Mouse (Mus musculus) neural tube, embryonic 13.5 days (tissue): Measurements from ENCODE around the gene Dst. TPM values are rescaled to one million over a fixed set of nuclear protein-coding genes. Genes with fewer than 3 reads are reported as not detected.

Experiments used
- ATAC-seq: fragments of 200-750 bp; cut with Nextera tagmentation; 2 replicates; pipeline ENCODE4 v1.8.0; 2017; ENCODE audit warnings: low read depth, mild to moderate bottlenecking, moderate TSS enrichment, moderate library complexity
- H3K27ac ChIP-seq: fragments of 300-500 bp; sonication (generic); replicated peaks from 2 replicates; pipeline ENCODE4 v1.5.1; 2015; ENCODE audit warnings: moderate library complexity, mild to moderate bottlenecking, inconsistent platforms
- H3K27me3 ChIP-seq: fragments of 300-500 bp; sonication (generic); 2 replicates; pipeline ENCODE4 v1.6.1; 2015; ENCODE audit warnings: mild to moderate bottlenecking, inconsistent platforms
- H3K36me3 ChIP-seq: fragments of 300-500 bp; sonication (generic); 2 replicates; pipeline ENCODE4 v1.6.1; 2015; ENCODE audit warnings: mild to moderate bottlenecking, inconsistent platforms
- H3K4me1 ChIP-seq: fragments of 300-500 bp; sonication (generic); replicated peaks from 2 replicates; pipeline ENCODE4 v1.6.1; 2015; ENCODE audit warnings: inconsistent platforms
- H3K4me2 ChIP-seq: fragments of 300-500 bp; sonication (generic); 2 replicates; pipeline ENCODE4 v1.6.1; 2015; ENCODE audit warnings: inconsistent platforms, mild to moderate bottlenecking, moderate library complexity
- H3K4me3 ChIP-seq: fragments of 300-500 bp; sonication (generic); 2 replicates; pipeline ENCODE4 v1.5.1; 2015; ENCODE audit warnings: mild to moderate bottlenecking, inconsistent platforms
- H3K9ac ChIP-seq: fragments of 300-500 bp; sonication (generic); 2 replicates; pipeline ENCODE4 v1.6.1; 2015; ENCODE audit warnings: moderate library complexity, mild to moderate bottlenecking, inconsistent platforms
- H3K9me3 ChIP-seq: fragments of 300-500 bp; sonication (generic); 2 replicates; pipeline ENCODE4 v1.6.1; 2016; ENCODE audit warnings: inconsistent platforms
- WGBS: fragments of 180-500 bp; shearing (Covaris S2); methylation state at CpG from one replicate; pipeline ENCODE4 v1.1.7; 2015; 5-methylcytosine and 5-hydroxymethylcytosine counted together
- polyA plus RNA-seq: library from polyadenylated mRNA; unstranded; fragments of >200 nt; fragmentation: Nextera tagmentation; extraction: Ambion mirVana; gene quantifications from 2 replicates; pipeline ENCODE4 v1.2.1, GENCODE M21; 2015

Dst gene
- polyA plus RNA-seq, 1 experiment from 2014 or later = 44.4 TPM

DNA sequence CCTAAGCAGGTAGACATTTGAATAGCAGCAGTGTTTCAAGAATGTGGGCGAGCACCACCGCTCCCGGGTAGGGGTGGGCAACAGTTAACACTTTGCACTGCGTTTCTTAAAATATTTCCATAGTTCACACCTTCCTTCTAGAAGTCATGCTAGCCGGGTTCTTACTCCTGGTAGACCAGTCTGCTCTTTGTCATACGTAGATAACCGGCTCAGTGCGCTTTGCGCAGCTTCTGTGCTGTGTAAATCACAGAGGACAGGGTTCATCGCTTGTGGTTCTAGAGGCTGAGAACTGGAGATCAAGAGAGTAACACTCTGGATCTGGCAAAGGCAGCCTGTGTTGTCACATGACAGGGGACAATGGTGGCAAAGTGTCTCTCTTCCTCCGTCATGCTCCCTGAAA, 208.4 kb downstream of the Dst start:
- Histone ChIP-seq H3K4me2 (no peak overlapping the region), H3K27me3 (no peaks in the 10 kb centered on the region), H3K9ac (no peak overlapping the region), H3K36me3 (peaks cover 10% of the 10 kb centered on the region), H3K9me3 (no peaks in the 10 kb centered on the region), H3K4me1 (peaks cover 15% of the 10 kb centered on the region), H3K27ac (no peak overlapping the region), H3K4me3 (no peak overlapping the region)
- no peak for ATAC-seq
- WGBS = 83% methylated on average over 11 of the region's 11 CpGs

DNA sequence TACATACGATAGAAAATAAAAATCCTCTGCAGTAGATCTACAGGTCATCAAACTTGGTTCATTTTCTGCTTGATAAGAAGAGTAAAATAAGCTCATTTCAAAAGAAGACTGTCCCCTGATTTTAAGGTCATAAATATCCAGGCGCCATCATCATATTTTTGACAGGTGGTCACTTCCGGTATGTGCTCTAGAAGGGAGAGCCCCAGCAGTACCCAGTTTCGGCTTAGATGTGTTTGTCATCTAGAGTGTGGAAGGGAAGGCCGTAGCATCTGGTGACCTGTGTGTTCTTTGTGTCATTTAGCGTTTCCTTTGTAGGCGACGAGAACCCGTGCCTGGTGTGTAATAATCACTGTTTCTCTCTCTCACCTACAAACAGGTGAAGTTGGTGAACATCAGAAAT, 209.0 kb downstream of the Dst start:
- H3K4me2 ChIP-seq = no peak overlapping the region

DNA sequence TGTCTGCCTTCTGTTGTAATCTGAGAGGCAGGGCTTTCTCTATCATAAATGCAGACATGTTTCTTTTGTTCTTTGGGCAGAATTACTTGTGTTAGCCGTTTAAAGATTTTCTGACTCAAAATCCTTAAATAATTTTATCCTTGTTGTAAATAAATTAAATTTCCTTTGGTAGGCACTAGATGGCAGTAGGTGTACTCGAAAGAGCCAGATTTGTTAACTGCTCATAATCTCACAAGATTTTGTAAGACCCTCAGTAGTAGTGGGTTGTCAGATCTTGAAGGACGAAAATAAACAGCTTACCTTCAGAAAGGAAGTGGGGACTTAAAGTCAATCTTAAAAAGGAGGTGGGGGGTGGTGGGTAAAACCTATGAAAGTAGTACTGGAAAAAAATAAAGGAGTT, 209.7 kb downstream of the Dst start:
- H3K36me3 ChIP-seq = peaks cover 10% of the 10 kb centered on the region
- 59% methylated on average over 3 of the region's 3 CpGs for WGBS
- no peak overlapping the region for H3K9ac ChIP-seq
- no peak overlapping the region for H3K4me3 ChIP-seq
- H3K4me1 ChIP-seq = peaks cover 22% of the 10 kb centered on the region
- ATAC-seq = no peak
- no peak overlapping the region for H3K27ac ChIP-seq
- H3K27me3 ChIP-seq = no peaks in the 10 kb centered on the region
- no peak overlapping the region for H3K4me2 ChIP-seq
- no peaks in the 10 kb centered on the region for H3K9me3 ChIP-seq

More for the DNA sequence above, 209.0 kb downstream of the Dst start:
- H3K36me3 ChIP-seq = peaks cover 10% of the 10 kb centered on the region
- H3K4me1 ChIP-seq = peaks cover 20% of the 10 kb centered on the region
- ATAC-seq = no peak
- H3K9ac ChIP-seq = no peak overlapping the region
- 90% methylated on average over 9 of the region's 9 CpGs for WGBS
- H3K27ac ChIP-seq = no peak overlapping the region
- H3K27me3 ChIP-seq = no peaks in the 10 kb centered on the region
- no peak overlapping the region for H3K4me3 ChIP-seq
- H3K9me3 ChIP-seq = no peaks in the 10 kb centered on the region

DNA sequence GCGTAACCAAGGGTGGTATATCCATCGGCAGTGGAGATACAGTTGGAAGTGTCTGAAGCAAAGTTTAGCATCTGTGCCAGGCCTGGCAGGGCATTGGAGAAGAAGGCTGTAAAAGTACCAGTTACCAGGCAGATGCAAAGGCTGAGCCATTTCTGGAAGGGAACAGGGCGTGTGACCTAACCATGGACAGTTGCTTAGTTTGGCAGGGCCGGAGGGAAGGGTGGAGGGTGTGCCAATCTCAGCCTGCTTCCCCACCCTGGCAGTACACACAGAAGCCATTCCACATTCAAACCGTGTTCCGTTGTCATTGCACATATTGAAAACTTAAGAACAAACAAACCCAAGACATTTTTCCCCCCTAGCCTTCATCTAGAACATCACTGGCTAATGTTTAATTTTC, 212.0 kb downstream of the Dst start:
- no peak overlapping the region for H3K9ac ChIP-seq

DNA sequence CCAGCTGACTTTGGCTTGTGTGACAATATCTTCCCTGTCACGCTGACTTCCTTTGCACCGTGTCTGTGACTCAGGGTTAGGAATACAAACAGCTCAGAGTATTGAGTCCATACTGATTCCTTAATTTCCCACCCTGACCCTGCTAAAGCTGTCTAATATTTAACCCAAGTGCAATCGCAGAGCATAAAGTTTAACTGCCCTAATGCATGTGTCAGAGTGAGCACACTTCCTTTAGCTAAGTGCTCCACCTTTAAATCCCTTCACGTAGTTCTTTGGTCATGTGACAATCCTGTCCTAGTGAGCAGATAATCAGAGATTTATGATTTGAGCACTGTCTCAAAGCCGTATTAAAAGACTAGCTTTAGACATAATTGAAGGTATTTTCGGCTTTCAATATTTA, 212.6 kb downstream of the Dst start:
- H3K4me2 ChIP-seq = 0 out of 2 replicates have a peak overlapping the region, but pooled peaks have one; percentile 26
- no peaks in the 10 kb centered on the region for H3K9me3 ChIP-seq
- no peak overlapping the region for H3K9ac ChIP-seq
- no peaks in the 10 kb centered on the region for H3K36me3 ChIP-seq
- H3K27me3 ChIP-seq = no peaks in the 10 kb centered on the region
- H3K27ac ChIP-seq = no peak overlapping the region
- H3K4me3 ChIP-seq = no peak overlapping the region
- H3K4me1 ChIP-seq = peaks cover 29% of the 10 kb centered on the region
- ATAC-seq = no peak
- 52% methylated on average over 6 of the region's 6 CpGs for WGBS

More for the DNA sequence above, 212.0 kb downstream of the Dst start:
- Histone ChIP-seq H3K4me2 (no peak overlapping the region), H3K36me3 (no peaks in the 10 kb centered on the region), H3K9me3 (no peaks in the 10 kb centered on the region), H3K4me1 (peaks cover 29% of the 10 kb centered on the region), H3K4me3 (no peak overlapping the region), H3K27ac (no peak overlapping the region), H3K27me3 (no peaks in the 10 kb centered on the region)
- 87% methylated on average over 6 of the region's 6 CpGs for WGBS
- no peak for ATAC-seq

DNA sequence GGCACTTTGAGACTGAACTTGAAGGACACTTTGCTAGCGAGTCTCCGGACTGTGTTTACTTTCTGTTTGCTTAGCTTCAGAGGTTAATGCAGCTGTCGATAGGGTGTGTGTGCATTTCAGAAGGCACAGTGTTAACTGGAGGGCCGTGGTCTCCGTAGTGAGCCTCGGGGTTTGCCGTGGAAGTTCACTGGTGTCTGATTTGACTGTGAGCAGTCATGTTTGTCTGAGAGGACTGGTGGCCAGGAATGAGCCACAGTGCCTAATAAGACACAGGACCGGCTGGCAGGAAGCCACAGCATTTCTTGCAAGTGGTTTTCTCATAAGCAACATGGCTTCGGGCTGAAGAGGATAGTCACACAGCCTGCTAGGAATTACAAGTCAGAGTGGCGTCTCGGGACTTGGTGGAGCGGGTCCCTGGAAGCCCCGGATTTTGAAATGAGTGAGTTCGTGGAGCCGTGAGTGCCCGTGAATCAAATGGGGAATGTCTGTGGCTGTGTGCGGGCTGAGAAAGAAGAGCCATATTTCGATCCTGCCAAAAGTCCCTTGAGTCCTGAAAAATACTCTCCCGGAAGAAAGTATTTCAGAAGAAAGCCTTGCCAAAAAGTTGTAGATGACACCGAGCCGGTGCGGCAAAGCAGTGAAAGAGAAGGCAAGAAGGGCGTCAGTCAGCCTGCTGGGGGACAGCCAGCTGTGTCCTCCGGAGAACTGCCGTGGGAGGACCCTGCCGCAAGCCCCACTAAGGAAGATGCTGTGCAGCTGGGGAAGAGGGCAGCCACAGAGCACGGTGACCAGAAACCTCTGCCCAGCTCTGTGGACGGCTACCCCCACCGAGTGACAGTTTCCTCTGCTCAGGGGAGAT, 213.4 kb downstream of the Dst start:
- H3K9me3 ChIP-seq = no peaks in the 10 kb centered on the region
- peaks cover 29% of the 10 kb centered on the region for H3K4me1 ChIP-seq
- peak overlapping the region; percentile 34 for H3K27ac ChIP-seq
- H3K9ac ChIP-seq = no peak overlapping the region
- ATAC-seq = 0 out of 2 replicates have a peak, but pooled peaks have one; percentile 47
- H3K36me3 ChIP-seq = no peaks in the 10 kb centered on the region
- peak overlapping the region; percentile 26 for H3K4me2 ChIP-seq
- 0 out of 2 replicates have a peak overlapping the region, but pooled peaks have one; percentile 0 for H3K4me3 ChIP-seq
- WGBS = 65% methylated on average over 29 of the region's 29 CpGs
- H3K27me3 ChIP-seq = no peaks in the 10 kb centered on the region

DNA sequence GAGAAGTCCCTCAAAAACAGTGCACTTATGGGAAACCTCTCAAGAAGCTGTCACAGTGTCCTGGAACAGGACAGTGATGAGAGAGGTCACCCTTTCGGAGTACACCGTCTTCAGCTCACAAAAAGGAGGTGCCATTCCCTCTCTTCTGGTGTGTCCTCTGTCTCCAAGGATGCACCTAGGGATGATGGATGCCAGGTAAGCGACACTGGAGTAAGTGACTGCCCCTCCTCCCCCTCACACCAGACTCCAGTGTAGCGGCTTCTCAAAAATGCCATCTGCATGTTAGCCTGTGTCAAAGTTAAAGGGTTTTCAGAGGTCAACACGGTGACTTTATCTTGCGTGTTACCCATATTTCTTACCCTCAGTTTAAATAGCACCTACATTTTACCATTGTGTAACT, 214.2 kb downstream of the Dst start:
- Histone ChIP-seq H3K36me3 (no peaks in the 10 kb centered on the region), H3K27me3 (no peaks in the 10 kb centered on the region), H3K9ac (no peak overlapping the region), H3K9me3 (no peaks in the 10 kb centered on the region), H3K27ac (no peak overlapping the region; the same call in 1 of the 2 replicates), H3K4me1 (peaks cover 29% of the 10 kb centered on the region), H3K4me3 (no peak overlapping the region), H3K4me2 (no peak overlapping the region)
- 93% methylated on average over 6 of the region's 6 CpGs for WGBS
- ATAC-seq = no peak

DNA sequence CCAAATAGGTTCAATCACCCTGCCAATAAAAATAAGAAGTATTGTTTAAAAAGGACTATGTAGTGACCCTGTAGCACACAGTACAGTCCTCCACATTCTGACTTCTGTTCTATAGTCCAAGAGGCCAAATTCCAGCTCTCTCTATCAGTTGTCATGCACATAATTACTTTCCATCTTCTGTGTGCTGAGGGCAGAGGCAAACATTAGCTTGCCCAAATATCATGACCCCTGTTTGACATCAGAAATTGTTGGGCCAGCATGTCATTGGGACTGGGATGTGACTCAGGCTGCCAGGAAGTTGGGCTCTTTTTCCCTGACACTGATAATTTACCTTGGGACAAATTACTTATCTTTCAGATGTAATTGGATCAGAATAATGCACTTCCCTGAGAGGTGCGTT, 214.9 kb downstream of the Dst start:
- no peak for ATAC-seq
- Histone ChIP-seq H3K4me3 (no peak overlapping the region), H3K4me1 (peaks cover 29% of the 10 kb centered on the region), H3K9ac (no peak overlapping the region), H3K9me3 (no peaks in the 10 kb centered on the region), H3K27me3 (no peaks in the 10 kb centered on the region), H3K27ac (no peak overlapping the region), H3K4me2 (no peak overlapping the region), H3K36me3 (no peaks in the 10 kb centered on the region)
- WGBS = 69% methylated on average over 1 of the region's 1 CpGs

DNA sequence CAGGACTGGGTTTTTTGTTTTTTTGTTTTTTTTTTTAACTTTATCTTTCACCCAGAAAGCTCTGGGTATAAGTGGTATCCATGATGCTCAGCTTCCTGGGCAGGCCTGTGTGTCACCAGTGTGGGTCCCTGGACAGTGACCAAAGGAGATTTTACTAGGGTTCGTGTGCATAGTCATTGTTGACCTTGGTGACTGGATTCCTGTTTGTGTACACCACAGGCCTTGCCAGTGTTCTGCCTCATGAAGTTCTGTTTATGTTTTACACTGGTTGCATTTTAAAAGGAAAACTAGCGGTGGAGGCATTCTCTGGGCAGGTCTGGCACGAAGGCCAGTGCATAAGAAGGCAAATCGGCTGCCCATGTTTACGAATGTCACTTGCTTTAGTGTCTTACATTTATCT, 215.3 kb downstream of the Dst start:
- no peaks in the 10 kb centered on the region for H3K27me3 ChIP-seq
- WGBS = 80% methylated on average over 5 of the region's 5 CpGs
- no peak overlapping the region for H3K9ac ChIP-seq
- no peaks in the 10 kb centered on the region for H3K9me3 ChIP-seq
- no peaks in the 10 kb centered on the region for H3K36me3 ChIP-seq
- H3K4me2 ChIP-seq = no peak overlapping the region
- peaks cover 29% of the 10 kb centered on the region for H3K4me1 ChIP-seq
- ATAC-seq = no peak
- no peak overlapping the region for H3K4me3 ChIP-seq
- no peak overlapping the region for H3K27ac ChIP-seq

DNA sequence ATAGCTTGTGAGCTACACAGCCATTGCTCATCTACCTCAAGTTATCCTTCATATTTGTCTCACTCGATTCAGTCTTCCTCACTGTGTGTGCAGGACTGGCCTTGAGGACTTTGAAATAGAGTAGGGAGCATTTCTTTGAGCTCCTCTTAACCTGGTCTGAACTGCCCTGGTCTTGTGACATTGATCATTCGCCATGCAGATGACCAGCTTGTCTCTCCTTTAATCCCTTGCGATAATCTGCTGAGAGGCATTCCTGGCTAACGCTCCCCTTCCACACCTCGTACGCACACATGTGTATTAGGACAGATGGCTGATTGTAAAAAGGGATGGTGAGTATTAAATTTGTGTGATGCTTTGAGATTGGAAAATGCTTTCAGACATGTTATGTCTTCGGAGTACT, 216.4 kb downstream of the Dst start:
- Histone ChIP-seq H3K9ac (no peak overlapping the region), H3K27ac (no peak overlapping the region), H3K4me1 (peaks cover 29% of the 10 kb centered on the region), H3K27me3 (no peaks in the 10 kb centered on the region), H3K4me2 (no peak overlapping the region), H3K9me3 (no peaks in the 10 kb centered on the region), H3K4me3 (no peak overlapping the region), H3K36me3 (no peaks in the 10 kb centered on the region)
- ATAC-seq = no peak
- 89% methylated on average over 7 of the region's 7 CpGs for WGBS

DNA sequence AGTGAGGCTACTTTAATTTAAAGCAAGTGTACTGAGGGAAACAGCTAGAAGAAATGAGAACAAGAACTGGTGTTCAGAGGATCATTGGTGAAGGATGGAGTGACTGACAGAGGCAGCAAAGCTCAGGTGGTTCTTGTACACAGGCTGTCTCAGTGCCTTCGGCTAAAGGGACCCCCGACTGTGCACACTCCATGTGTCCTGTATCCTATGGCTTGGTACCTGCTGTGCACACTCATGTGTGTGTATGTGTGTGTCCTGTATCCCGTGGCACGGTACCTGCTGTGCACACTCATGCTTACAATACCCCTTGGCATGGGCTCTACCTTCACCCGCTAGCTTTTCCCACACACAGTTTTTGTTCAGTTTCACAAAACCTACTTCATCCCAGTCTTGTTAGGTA, 217.1 kb downstream of the Dst start:
- Histone ChIP-seq H3K4me2 (no peak overlapping the region), H3K9me3 (no peaks in the 10 kb centered on the region), H3K27ac (no peak overlapping the region), H3K27me3 (no peaks in the 10 kb centered on the region), H3K36me3 (no peaks in the 10 kb centered on the region), H3K4me1 (peaks cover 32% of the 10 kb centered on the region), H3K9ac (no peak overlapping the region), H3K4me3 (no peak overlapping the region)
- ATAC-seq = no peak
- 87% methylated on average over 5 of the region's 5 CpGs for WGBS

DNA sequence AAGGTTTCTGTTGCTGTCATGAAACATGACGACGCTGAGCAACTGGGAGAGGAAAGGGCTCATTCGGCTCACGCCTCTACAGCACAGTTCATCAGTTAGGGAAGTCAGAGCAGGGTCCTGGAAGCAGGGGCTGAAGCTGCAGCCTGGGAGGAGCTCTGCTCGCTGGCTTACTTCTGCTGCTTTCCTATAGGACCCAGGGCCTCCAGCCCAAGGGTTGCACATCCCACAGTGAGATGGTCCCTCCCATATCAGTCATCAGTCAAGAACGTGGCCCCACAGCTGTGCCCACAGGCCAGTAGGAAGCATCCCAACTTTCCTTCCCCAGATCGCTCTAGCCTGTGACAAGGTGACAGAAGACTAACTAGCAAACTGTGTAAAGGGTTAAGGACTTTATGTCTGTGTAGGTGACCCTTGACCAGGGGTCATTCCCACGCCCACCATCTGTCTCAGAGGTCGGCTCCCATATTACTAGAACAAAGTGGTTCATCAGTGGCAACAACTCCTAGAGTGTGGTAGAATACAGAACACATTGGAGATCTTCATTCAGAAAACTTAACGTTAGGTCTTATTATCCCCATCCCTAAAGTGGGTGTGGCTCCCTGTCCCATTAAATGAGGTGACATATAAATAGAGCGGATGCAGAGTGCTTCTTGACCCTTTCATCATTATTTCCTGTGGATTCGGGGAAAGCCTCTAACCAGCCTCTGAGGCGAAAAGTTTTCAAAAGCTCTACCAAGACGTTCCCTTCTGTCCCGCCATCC, 219.9 kb downstream of the Dst start:
- no peaks in the 10 kb centered on the region for H3K27me3 ChIP-seq
- ATAC-seq = no peak
- H3K4me3 ChIP-seq = no peak overlapping the region
- no peak overlapping the region for H3K9ac ChIP-seq
- H3K4me2 ChIP-seq = no peak overlapping the region
- H3K4me1 ChIP-seq = peaks cover 12% of the 10 kb centered on the region
- no peaks in the 10 kb centered on the region for H3K9me3 ChIP-seq
- 60% methylated on average over 15 of the region's 15 CpGs for WGBS
- H3K36me3 ChIP-seq = no peaks in the 10 kb centered on the region
- H3K27ac ChIP-seq = no peak overlapping the region
